Mouse (Mus musculus): ENCODE data around the gene Spock2. TPM values are rescaled to one million over a fixed set of nuclear protein-coding genes. Genes with fewer than 3 reads are reported as not detected.

Gene Spock2
- polyA plus RNA-seq, 1 experiment from 2014 or later: 2.0 TPM

DNA sequence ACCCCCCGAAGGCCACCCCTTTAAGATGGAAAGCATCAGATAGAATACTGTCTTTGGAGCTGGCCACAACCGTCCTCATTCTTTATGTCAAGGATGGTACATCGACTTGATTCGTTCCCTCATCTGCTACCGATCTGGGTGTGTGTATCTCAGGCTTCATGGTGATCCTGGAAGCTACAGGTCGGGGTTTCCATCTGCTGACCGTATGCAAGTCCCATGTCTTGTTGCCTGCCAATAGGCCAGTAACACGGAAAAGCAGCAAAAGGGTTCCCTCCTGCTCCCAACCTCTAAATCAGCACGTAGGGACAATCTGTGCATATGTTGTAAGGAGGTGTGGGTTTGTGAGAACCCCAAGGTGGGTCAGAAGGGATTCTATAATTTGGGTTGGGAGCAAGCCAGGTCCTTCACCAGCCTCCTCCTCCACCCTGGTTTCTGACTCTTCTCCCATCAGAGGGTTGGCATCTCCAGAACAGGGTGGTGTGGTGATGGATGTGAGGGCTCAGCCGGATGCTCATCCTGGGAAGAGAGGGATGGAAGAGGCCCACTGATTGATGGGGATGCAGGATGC is 5.0 kb downstream of the Spock2 start:
- Histone ChIP-seq H3K27me3 (ENCODE audit: low read depth, poor library complexity, severe bottlenecking) (peaks cover 78% of the 10 kb centered on the region), H3K4me1 (peaks cover 27% of the 10 kb centered on the region), H3K27ac (no peak overlapping the region), H3K9me3 (replicated peaks) (no peaks in the 10 kb centered on the region), H3K4me3 (no peak overlapping the region), H3K36me3 (no peaks in the 10 kb centered on the region)
- DNase-seq (ENCODE audit: low spot score): no peak
- 88% methylated on average over 10 of the region's 10 CpGs for WGBS

DNA sequence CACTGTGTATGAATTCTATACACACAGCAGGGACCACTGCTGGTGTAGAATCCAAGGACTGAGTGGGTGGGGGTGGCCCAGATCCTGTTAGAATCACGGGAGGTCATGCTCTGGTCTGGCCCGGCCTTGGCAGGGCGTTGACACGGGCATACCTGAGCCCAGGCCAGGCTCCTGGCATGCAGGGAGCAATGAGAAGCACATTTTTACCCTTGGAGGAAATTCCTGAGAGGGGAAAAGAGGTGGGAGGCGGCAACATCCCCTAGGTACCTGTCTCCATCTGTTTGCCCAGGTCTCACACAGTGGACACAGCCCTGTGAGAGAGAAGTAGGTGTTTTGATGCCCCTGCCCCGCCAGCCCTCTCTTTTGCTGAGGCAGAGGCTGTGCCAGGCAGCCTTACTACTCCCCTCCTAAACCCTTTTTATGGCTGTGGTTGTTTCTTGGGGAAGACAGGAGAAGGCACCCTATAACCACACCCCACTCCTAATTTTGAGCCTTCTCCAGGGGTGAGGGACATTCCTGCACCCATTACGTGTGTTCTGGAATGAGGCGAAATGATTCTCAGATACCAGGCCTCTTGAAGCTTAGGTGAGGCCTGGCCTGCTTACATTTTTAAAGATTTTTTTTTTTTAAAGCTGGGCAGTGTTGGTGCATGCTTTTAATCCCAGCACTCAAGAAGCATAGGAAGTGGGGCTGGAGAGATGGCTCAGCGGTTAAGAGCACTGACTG is 8.1 kb downstream of the Spock2 start:
- H3K27ac ChIP-seq: 0 out of 2 replicates have a peak overlapping the region, but pooled peaks have one; percentile 10

DNA sequence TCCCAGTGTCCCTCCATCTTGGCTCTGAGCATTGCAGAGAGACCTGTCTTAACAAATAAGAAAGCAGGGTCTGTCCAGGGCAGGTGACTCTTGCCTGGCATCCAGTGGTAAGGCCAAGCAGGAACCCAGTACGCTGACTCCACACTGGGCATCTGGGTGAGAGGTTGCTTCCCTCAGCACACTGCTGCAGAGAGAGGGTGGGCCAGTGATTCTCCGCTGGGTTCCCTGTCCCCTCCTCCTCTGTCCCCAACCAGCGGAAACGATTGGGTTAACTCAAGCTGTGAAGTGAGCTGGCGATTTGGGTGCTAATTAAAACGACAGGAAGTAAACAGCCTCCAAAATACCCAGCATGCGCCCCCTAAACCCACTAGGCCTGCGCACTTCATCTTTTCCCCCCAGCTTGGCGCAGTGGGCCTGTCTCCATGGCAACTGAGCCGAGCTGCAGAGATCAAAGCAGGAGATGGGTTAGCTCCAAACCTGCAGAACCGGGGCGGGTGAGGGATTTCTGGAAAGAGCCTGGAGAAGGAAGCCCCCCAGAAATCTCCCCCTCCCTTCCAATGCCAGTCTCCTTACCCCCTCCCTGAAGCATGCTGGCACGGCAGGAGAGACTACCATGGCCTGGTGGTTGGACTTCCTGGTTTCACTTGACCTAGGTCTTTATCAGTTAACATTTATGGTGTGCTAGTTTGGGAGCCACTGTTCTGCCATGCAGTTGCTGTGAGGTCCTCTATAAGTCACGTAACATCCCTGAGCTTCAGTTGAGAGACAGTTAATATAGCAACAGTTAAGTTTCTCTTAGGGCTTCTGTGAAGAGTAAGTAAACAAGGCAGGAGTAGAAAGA is 9.5 kb downstream of the Spock2 start:
- 4% methylated on average over 14 of the region's 14 CpGs for whole genome bisulfite sequencing
- H3K27me3 ChIP-seq (ENCODE audit: low read depth, poor library complexity, severe bottlenecking): peaks cover 38% of the 10 kb centered on the region
- H3K36me3 ChIP-seq: no peaks in the 10 kb centered on the region
- peak overlapping the region; percentile 78 for H3K27ac ChIP-seq
- no peaks in the 10 kb centered on the region for H3K9me3 ChIP-seq (replicated peaks)
- H3K4me3 ChIP-seq: peak overlapping the region; percentile 41
- DNase-seq (ENCODE audit: low spot score): peak; percentile 74
- H3K4me1 ChIP-seq: peaks cover 35% of the 10 kb centered on the region

More for the DNA sequence above, 8.1 kb downstream of the Spock2 start:
- no peak for DNase-seq (ENCODE audit: low spot score)
- H3K9me3 ChIP-seq (replicated peaks): no peaks in the 10 kb centered on the region
- peaks cover 49% of the 10 kb centered on the region for H3K27me3 ChIP-seq (ENCODE audit: low read depth, poor library complexity, severe bottlenecking)
- WGBS: 88% methylated on average over 9 of the region's 9 CpGs
- peaks cover 35% of the 10 kb centered on the region for H3K4me1 ChIP-seq
- no peak overlapping the region for H3K4me3 ChIP-seq
- no peaks in the 10 kb centered on the region for H3K36me3 ChIP-seq

- WGBS: 37% methylated on average over 4 of the region's 4 CpGs
- H3K4me3 ChIP-seq: no peak overlapping the region
- peaks cover 25% of the 10 kb centered on the region for H3K27me3 ChIP-seq (ENCODE audit: low read depth, poor library complexity, severe bottlenecking)
- 0 out of 2 replicates have a peak overlapping the region, but pooled peaks have one; percentile 7 for H3K27ac ChIP-seq
- no peaks in the 10 kb centered on the region for H3K9me3 ChIP-seq (replicated peaks)
- H3K36me3 ChIP-seq: no peaks in the 10 kb centered on the region
- peaks cover 35% of the 10 kb centered on the region for H3K4me1 ChIP-seq
- no peak for DNase-seq (ENCODE audit: low spot score)
These were observed 11.0 kb downstream of the Spock2 start for GRCm38 (mm10) chr10:60116997-60117396.

- Histone ChIP-seq H3K9me3 (replicated peaks) (no peaks in the 10 kb centered on the region), H3K36me3 (no peaks in the 10 kb centered on the region), H3K4me1 (peaks cover 35% of the 10 kb centered on the region), H3K27me3 (ENCODE audit: low read depth, poor library complexity, severe bottlenecking) (peaks cover 14% of the 10 kb centered on the region; the same call in 1 of the 2 replicates), H3K4me3 (no peak overlapping the region), H3K27ac (no peak overlapping the region)
- 68% methylated on average over 7 of the region's 7 CpGs for WGBS
- DNase-seq (ENCODE audit: low spot score): no peak
These were observed 12.4 kb downstream of the Spock2 start for GRCm38 (mm10) chr10:60118464-60118863.

- Histone ChIP-seq H3K4me1 (peaks cover 31% of the 10 kb centered on the region), H3K27ac (0 out of 2 replicates have a peak overlapping the region, but pooled peaks have one; percentile 16), H3K9me3 (replicated peaks) (no peaks in the 10 kb centered on the region), H3K4me3 (no peak overlapping the region), H3K36me3 (no peaks in the 10 kb centered on the region), H3K27me3 (ENCODE audit: low read depth, poor library complexity, severe bottlenecking) (0 out of 2 replicates have a peak, but pooled peaks cover 8% of the 10 kb centered on the region)
- no peak for DNase-seq (ENCODE audit: low spot score)
- WGBS: 78% methylated on average over 4 of the region's 4 CpGs
These were observed 14.6 kb downstream of the Spock2 start for GRCm38 (mm10) chr10:60120630-60121029.

DNA sequence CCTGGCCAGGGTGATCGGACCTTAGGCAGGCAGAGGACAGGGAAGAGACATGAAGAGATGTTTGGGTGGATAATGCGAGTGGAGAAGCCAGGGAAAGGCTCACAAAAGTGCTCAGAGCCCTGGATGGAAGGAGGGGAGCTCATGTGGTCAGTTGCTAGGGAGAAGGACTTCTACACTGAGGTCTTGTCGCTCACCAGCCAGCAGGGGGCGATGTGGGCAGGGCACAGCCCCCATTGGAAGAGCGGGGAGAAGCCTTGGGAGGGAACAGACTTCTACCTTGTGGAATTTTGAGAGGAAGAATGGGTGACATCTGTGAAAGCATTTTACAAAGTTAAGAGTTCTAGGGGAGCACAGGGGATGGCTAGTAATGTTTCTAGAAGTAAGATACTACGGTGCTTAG is 18.1 kb downstream of the Spock2 start:
- Histone ChIP-seq H3K4me3 (no peak overlapping the region), H3K27me3 (ENCODE audit: low read depth, poor library complexity, severe bottlenecking) (0 out of 2 replicates have a peak, but pooled peaks cover 6% of the 10 kb centered on the region), H3K36me3 (no peaks in the 10 kb centered on the region), H3K4me1 (peaks cover 9% of the 10 kb centered on the region), H3K27ac (no peak overlapping the region), H3K9me3 (replicated peaks) (no peaks in the 10 kb centered on the region)
- WGBS: 62% methylated on average over 6 of the region's 6 CpGs
- DNase-seq (ENCODE audit: low spot score): no peak

- H3K36me3 ChIP-seq: no peaks in the 10 kb centered on the region
- 18% methylated on average over 21 of the region's 22 CpGs for WGBS
- DNase-seq (ENCODE audit: low spot score): no peak
- H3K4me3 ChIP-seq: peak overlapping the region; percentile 31
- peaks cover 9% of the 10 kb centered on the region for H3K4me1 ChIP-seq
- 0 out of 2 replicates have a peak, but pooled peaks cover 3% of the 10 kb centered on the region for H3K27me3 ChIP-seq (ENCODE audit: low read depth, poor library complexity, severe bottlenecking)
- 0 out of 2 replicates have a peak overlapping the region, but pooled peaks have one; percentile 37 for H3K27ac ChIP-seq
- H3K9me3 ChIP-seq (replicated peaks): no peaks in the 10 kb centered on the region
These were observed 19.7 kb downstream of the Spock2 start for GRCm38 (mm10) chr10:60125529-60126327.

DNA sequence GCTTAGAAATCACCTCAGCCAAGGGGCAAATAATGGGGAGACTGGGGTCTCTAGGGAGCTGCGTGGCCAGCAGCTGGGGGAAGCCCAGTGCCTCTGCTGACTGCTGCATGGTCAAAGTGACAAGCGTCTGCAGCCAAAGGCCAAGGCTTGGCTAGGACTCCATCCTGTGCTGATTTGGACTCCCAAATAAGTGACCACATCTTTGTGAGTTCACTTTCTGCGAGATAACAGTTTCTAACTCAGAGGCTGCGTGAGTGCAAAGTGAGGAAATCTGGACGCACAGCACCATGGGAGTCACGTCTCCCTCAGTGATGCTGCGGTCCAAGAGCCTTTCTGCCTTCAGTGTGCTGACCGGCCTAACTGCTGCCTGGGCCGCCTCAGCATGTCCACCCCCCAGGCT is 22.3 kb downstream of the Spock2 start:
- Histone ChIP-seq H3K27me3 (ENCODE audit: low read depth, poor library complexity, severe bottlenecking) (0 out of 2 replicates have a peak, but pooled peaks cover 3% of the 10 kb centered on the region), H3K36me3 (no peaks in the 10 kb centered on the region), H3K4me3 (no peak overlapping the region), H3K9me3 (replicated peaks) (no peaks in the 10 kb centered on the region), H3K27ac (no peak overlapping the region), H3K4me1 (peaks cover 13% of the 10 kb centered on the region)
- DNase-seq (ENCODE audit: low spot score): no peak
- WGBS: 89% methylated on average over 9 of the region's 9 CpGs

DNA sequence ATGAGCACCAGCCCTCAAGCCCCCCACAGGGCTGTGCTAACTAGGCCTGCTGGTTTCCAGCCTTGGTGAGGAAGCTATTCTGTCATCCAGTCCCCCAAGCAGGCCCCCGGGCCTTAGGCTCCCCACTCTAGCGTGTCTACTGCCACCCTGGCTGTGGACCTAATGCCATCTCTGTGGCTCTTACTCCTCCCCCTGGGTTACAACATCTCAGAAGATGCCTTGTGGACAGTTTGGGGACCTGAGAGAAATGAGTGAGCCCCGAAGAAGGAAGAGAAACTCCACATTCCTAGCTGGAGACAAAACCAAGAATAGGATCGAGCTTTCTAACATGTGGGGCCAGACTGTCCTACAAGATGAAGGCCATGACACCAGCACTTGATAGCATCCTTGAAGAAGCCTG is 24.5 kb downstream of the Spock2 start:
- no peaks in the 10 kb centered on the region for H3K9me3 ChIP-seq (replicated peaks)
- DNase-seq (ENCODE audit: low spot score): no peak
- no peak overlapping the region for H3K4me3 ChIP-seq
- peaks cover 25% of the 10 kb centered on the region for H3K4me1 ChIP-seq
- no peak overlapping the region for H3K27ac ChIP-seq
- H3K27me3 ChIP-seq (ENCODE audit: low read depth, poor library complexity, severe bottlenecking): 0 out of 2 replicates have a peak, but pooled peaks cover 2% of the 10 kb centered on the region
- WGBS: 92% methylated on average over 4 of the region's 4 CpGs
- no peaks in the 10 kb centered on the region for H3K36me3 ChIP-seq

- DNase-seq (ENCODE audit: low spot score): peak; percentile 54
- Histone ChIP-seq H3K36me3 (no peaks in the 10 kb centered on the region), H3K4me3 (peak overlapping the region; percentile 20; the same call in 1 of the 2 replicates), H3K9me3 (replicated peaks) (no peaks in the 10 kb centered on the region), H3K4me1 (peaks cover 16% of the 10 kb centered on the region), H3K27me3 (ENCODE audit: low read depth, poor library complexity, severe bottlenecking) (no peaks in the 10 kb centered on the region), H3K27ac (peak overlapping the region; percentile 80)
- 22% methylated on average over 6 of the region's 6 CpGs for WGBS
These were observed 27.5 kb downstream of the Spock2 start for GRCm38 (mm10) chr10:60133501-60133900.

DNA sequence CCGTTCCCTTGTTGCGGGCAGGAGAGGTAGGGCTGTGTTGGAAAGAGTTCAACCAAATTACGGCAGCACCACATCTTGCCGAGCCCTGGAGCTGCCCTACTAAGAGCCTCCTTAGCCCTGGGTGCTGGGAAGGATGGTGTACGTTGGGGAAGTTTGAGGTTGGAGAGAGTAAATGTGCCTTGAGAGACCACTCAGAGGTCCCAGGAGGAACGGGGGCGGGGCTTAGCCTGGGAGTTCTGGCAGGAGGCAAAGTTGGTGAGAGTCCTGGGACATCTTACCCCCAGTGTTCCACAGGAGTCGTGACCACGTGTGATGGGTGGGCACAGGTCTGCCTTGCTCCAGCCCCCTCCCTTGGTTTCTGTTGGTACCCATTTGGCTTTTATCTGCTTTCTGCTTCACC is 28.2 kb downstream of the Spock2 start:
- no peaks in the 10 kb centered on the region for H3K9me3 ChIP-seq (replicated peaks)
- no peak for DNase-seq (ENCODE audit: low spot score)
- H3K27me3 ChIP-seq (ENCODE audit: low read depth, poor library complexity, severe bottlenecking): no peaks in the 10 kb centered on the region
- H3K27ac ChIP-seq: peak overlapping the region; percentile 80
- H3K36me3 ChIP-seq: no peaks in the 10 kb centered on the region
- WGBS: 48% methylated on average over 9 of the region's 9 CpGs
- H3K4me3 ChIP-seq: no peak overlapping the region
- H3K4me1 ChIP-seq: peaks cover 16% of the 10 kb centered on the region

All from limb, embryonic 10.5 days (tissue).